Mouse (Mus musculus) liver, postnatal 0 days (tissue): ENCODE results near the gene Ccdc91. TPM values are rescaled to one million over a fixed set of nuclear protein-coding genes. Genes with fewer than 3 reads are reported as not detected.

ENCODE experiments used
- ATAC-seq: fragments of 200-750 bp; cut with Nextera tagmentation; 2 replicates; pipeline ENCODE4 v1.8.0; 2017; ENCODE audit warnings: mild to moderate bottlenecking, moderate library complexity
- DNase-seq: peaks from one replicate; pipeline ENCODE4 v3.0.0-alpha.2; 2016
- H3K27ac ChIP-seq: fragments of 300-500 bp; sonication (generic); 2 replicates; pipeline ENCODE4 v1.5.1; 2014; ENCODE audit warnings: antibody characterized with exemption, moderate library complexity, mild to moderate bottlenecking, low read depth
- H3K27me3 ChIP-seq: fragments of 300-500 bp; sonication (generic); 2 replicates; pipeline ENCODE4 v1.6.1; 2014; ENCODE audit warnings: low read length, control low read depth, mixed read lengths; ENCODE audit not compliant: insufficient read depth
- H3K36me3 ChIP-seq: fragments of 300-500 bp; sonication (generic); replicated peaks from 2 replicates; pipeline ENCODE4 v1.6.1; 2014; ENCODE audit warnings: mild to moderate bottlenecking, control low read depth, low read length, moderate library complexity, mixed read lengths; ENCODE audit not compliant: insufficient read depth
- H3K4me1 ChIP-seq: fragments of 300-500 bp; sonication (generic); 2 replicates; pipeline ENCODE4 v1.6.1; 2014; ENCODE audit warnings: antibody characterized with exemption, mild to moderate bottlenecking, control low read depth; ENCODE audit not compliant: insufficient read depth
- H3K4me2 ChIP-seq: fragments of 300-500 bp; sonication (generic); 2 replicates; pipeline ENCODE4 v1.6.1; 2014; ENCODE audit warnings: low read depth, mild to moderate bottlenecking, low read length, moderate library complexity, mixed read lengths
- H3K4me3 ChIP-seq: fragments of 300-500 bp; sonication (generic); 2 replicates; pipeline ENCODE4 v1.5.1; 2014; ENCODE audit warnings: low read depth, low read length
- H3K9ac ChIP-seq: fragments of 300-500 bp; sonication (generic); replicated peaks from 2 replicates; pipeline ENCODE4 v1.6.1; 2014; ENCODE audit warnings: mild to moderate bottlenecking, moderate library complexity
- H3K9me3 ChIP-seq: fragments of 300-500 bp; sonication (generic); 2 replicates; pipeline ENCODE4 v1.6.1; 2016; ENCODE audit warnings: mild to moderate bottlenecking, control low read depth, low read length, mixed read lengths
- CTCF ChIP-seq: sonication (generic); IDR thresholded peaks from 2 replicates; pipeline ENCODE4 v1.5.1; 2016; ENCODE audit warnings: antibody characterized with exemption, low read depth
- EP300 ChIP-seq: IDR thresholded peaks from 2 replicates; pipeline ENCODE4 v1.6.1; 2016; ENCODE audit warnings: antibody characterized with exemption, low read depth, mild to moderate bottlenecking
- WGBS: fragments of 180-500 bp; shearing (Covaris S2); extraction: QIAGEN DNeasy Blood & Tissue Kit; methylation state at CpG from one replicate; pipeline ENCODE4 v1.1.7; 2014; ENCODE audit not compliant: insufficient replicate concordance; 5-methylcytosine and 5-hydroxymethylcytosine counted together
- polyA plus RNA-seq: library from polyadenylated mRNA; unstranded; fragments of >200 nt; fragmentation: Nextera tagmentation; extraction: Ambion mirVana; gene quantifications from 2 replicates; pipeline ENCODE4 v1.2.1, GENCODE M21; 2015

Gene Ccdc91
- polyA plus RNA-seq, 1 experiment from 2014 or later, result 7.7 TPM

- Histone ChIP-seq H3K9ac (no peak overlapping the region), H3K4me1 (no peaks in the 10 kb centered on the region), H3K36me3 (peaks cover 3% of the 10 kb centered on the region; the same call in 1 of the 2 replicates), H3K9me3 (no peaks in the 10 kb centered on the region), H3K27ac (no peak overlapping the region), H3K4me2 (no peak overlapping the region), H3K27me3 (no peaks in the 10 kb centered on the region), H3K4me3 (no peak overlapping the region)
- no peak for ATAC-seq
- TF ChIP-seq CTCF (no peak), EP300 (no peak)
- no peak for DNase-seq
- 74% methylated on average over 8 of the region's 8 CpGs for WGBS
Measured at GRCm38 (mm10) chr6:147517909-147518308, 42.3 kb downstream of the Ccdc91 start.

- no peak for ATAC-seq
- no peaks in the 10 kb centered on the region for H3K27me3 ChIP-seq
- no peak for DNase-seq
- no peaks in the 10 kb centered on the region for H3K9me3 ChIP-seq
- TF ChIP-seq EP300 (no peak), CTCF (no peak)
- H3K4me3 ChIP-seq, result no peak overlapping the region
- no peak overlapping the region for H3K4me2 ChIP-seq
- H3K4me1 ChIP-seq, result no peaks in the 10 kb centered on the region
- H3K27ac ChIP-seq, result no peak overlapping the region
- no peak overlapping the region for H3K9ac ChIP-seq
- H3K36me3 ChIP-seq, result no peaks in the 10 kb centered on the region
Measured at GRCm38 (mm10) chr6:147525236-147525635, 49.6 kb downstream of the Ccdc91 start.

GRCm38 (mm10) chr6:147534971-147535370, 59.3 kb downstream of the Ccdc91 start:
- TF ChIP-seq CTCF (no peak), EP300 (no peak)
- no peak overlapping the region for H3K9ac ChIP-seq
- no peak overlapping the region for H3K4me2 ChIP-seq
- no peaks in the 10 kb centered on the region for H3K9me3 ChIP-seq
- peaks cover 3% of the 10 kb centered on the region; the same call in 1 of the 2 replicates for H3K36me3 ChIP-seq
- WGBS, result 83% methylated on average over 5 of the region's 5 CpGs
- no peak for ATAC-seq
- no peaks in the 10 kb centered on the region for H3K27me3 ChIP-seq
- no peaks in the 10 kb centered on the region for H3K4me1 ChIP-seq
- no peak for DNase-seq
- no peak overlapping the region for H3K27ac ChIP-seq
- H3K4me3 ChIP-seq, result no peak overlapping the region

GRCm38 (mm10) chr6:147538236-147538635, 62.6 kb downstream of the Ccdc91 start:
- Histone ChIP-seq H3K9ac (no peak overlapping the region), H3K27me3 (no peaks in the 10 kb centered on the region), H3K4me3 (no peak overlapping the region), H3K9me3 (no peaks in the 10 kb centered on the region), H3K27ac (no peak overlapping the region), H3K4me1 (no peaks in the 10 kb centered on the region), H3K4me2 (no peak overlapping the region), H3K36me3 (peaks cover 3% of the 10 kb centered on the region; the same call in 1 of the 2 replicates)
- DNase-seq (no peak), ATAC-seq (no peak)
- no peak for TF ChIP-seq CTCF
- TF ChIP-seq EP300, result no peak
- WGBS, result 82% methylated on average over 5 of the region's 5 CpGs

GRCm38 (mm10) chr6:147539056-147539600, 63.5 kb downstream of the Ccdc91 start:
- DNase-seq, result no peak
- H3K27me3 ChIP-seq, result no peaks in the 10 kb centered on the region
- no peak overlapping the region for H3K27ac ChIP-seq
- H3K4me2 ChIP-seq, result no peak overlapping the region
- no peaks in the 10 kb centered on the region for H3K4me1 ChIP-seq
- TF ChIP-seq CTCF (no peak), EP300 (no peak)
- ATAC-seq, result no peak
- H3K9ac ChIP-seq, result no peak overlapping the region
- peaks cover 3% of the 10 kb centered on the region; the same call in 1 of the 2 replicates for H3K36me3 ChIP-seq
- 80% methylated on average over 7 of the region's 7 CpGs for WGBS
- H3K4me3 ChIP-seq, result no peak overlapping the region
- no peaks in the 10 kb centered on the region for H3K9me3 ChIP-seq

GRCm38 (mm10) chr6:147540942-147541341, 65.3 kb downstream of the Ccdc91 start:
- 76% methylated on average over 6 of the region's 6 CpGs for WGBS
- no peak overlapping the region for H3K27ac ChIP-seq
- no peak for TF ChIP-seq EP300
- TF ChIP-seq CTCF, result no peak
- no peaks in the 10 kb centered on the region for H3K27me3 ChIP-seq
- ATAC-seq (no peak), DNase-seq (no peak)
- no peaks in the 10 kb centered on the region for H3K4me1 ChIP-seq
- 0 out of 2 replicates have a peak, but pooled peaks cover 3% of the 10 kb centered on the region for H3K36me3 ChIP-seq
- H3K9ac ChIP-seq, result no peak overlapping the region
- H3K4me2 ChIP-seq, result no peak overlapping the region
- no peak overlapping the region for H3K4me3 ChIP-seq
- no peaks in the 10 kb centered on the region for H3K9me3 ChIP-seq
